Mouse (Mus musculus): ENCODE data around the gene Myh9. TPM values are rescaled to one million over a fixed set of nuclear protein-coding genes. Genes with fewer than 3 reads are reported as not detected.
A peak's percentile ranks its signal among the peaks of the same experiment; 100 is the strongest.

The Myh9 gene
- polyA plus RNA-seq, 1 experiment = 36.0 TPM

GRCm38 (mm10) chr15:77765484-77766093 is 76.4 kb downstream of the Myh9 start:
- Histone ChIP-seq H3K4me1 (ENCODE audit: control insufficient read depth, insufficient read depth, insufficient read length, low read length) (peaks cover 2% of the 10 kb centered on the region), H3K4me3 (ENCODE audit: insufficient read depth, low read depth, low read length) (no peak overlapping the region), H3K27ac (replicated peaks; ENCODE audit: low read depth, low read length) (peak overlapping the region; percentile 38)

- no peak overlapping the region for H3K4me3 ChIP-seq (ENCODE audit: insufficient read depth, low read depth, low read length)
- H3K4me1 ChIP-seq (ENCODE audit: control insufficient read depth, insufficient read depth, insufficient read length, low read length) = peaks cover 2% of the 10 kb centered on the region
- H3K27ac ChIP-seq (replicated peaks; ENCODE audit: low read depth, low read length) = peak overlapping the region; percentile 46; the same call in 1 of the 2 replicates
Observed at GRCm38 (mm10) chr15:77764391-77765006, 77.5 kb downstream of the Myh9 start.

- Histone ChIP-seq H3K27ac (replicated peaks; ENCODE audit: low read depth, low read length) (peak overlapping the region; percentile 46; the same call in 1 of the 2 replicates), H3K4me3 (ENCODE audit: insufficient read depth, low read depth, low read length) (no peak overlapping the region), H3K4me1 (ENCODE audit: control insufficient read depth, insufficient read depth, insufficient read length, low read length) (peaks cover 2% of the 10 kb centered on the region)
Observed at GRCm38 (mm10) chr15:77763702-77764101, 78.3 kb downstream of the Myh9 start.

- Histone ChIP-seq H3K4me1 (ENCODE audit: control insufficient read depth, insufficient read depth, insufficient read length, low read length) (peaks cover 2% of the 10 kb centered on the region), H3K27ac (replicated peaks; ENCODE audit: low read depth, low read length) (no peak overlapping the region)
Observed at GRCm38 (mm10) chr15:77763050-77763449, 78.9 kb downstream of the Myh9 start.

GRCm38 (mm10) chr15:77761561-77762380 is 80.2 kb downstream of the Myh9 start:
- Histone ChIP-seq H3K4me1 (ENCODE audit: control insufficient read depth, insufficient read depth, insufficient read length, low read length) (peaks cover 2% of the 10 kb centered on the region), H3K27ac (replicated peaks; ENCODE audit: low read depth, low read length) (no peak overlapping the region), H3K4me3 (ENCODE audit: insufficient read depth, low read depth, low read length) (no peak overlapping the region)

More at GRCm38 (mm10) chr15:77763050-77763449, 78.9 kb downstream of the Myh9 start:
- no peak overlapping the region for H3K4me3 ChIP-seq (ENCODE audit: insufficient read depth, low read depth, low read length)

- no peak overlapping the region for H3K27ac ChIP-seq (replicated peaks; ENCODE audit: low read depth, low read length)
Observed at GRCm38 (mm10) chr15:77761083-77761482, 80.9 kb downstream of the Myh9 start.

GRCm38 (mm10) chr15:77760037-77760436 is 81.9 kb downstream of the Myh9 start:
- H3K4me1 ChIP-seq (ENCODE audit: control insufficient read depth, insufficient read depth, insufficient read length, low read length) = peaks cover 1% of the 10 kb centered on the region; the same call in 1 of the 2 replicates
- H3K27ac ChIP-seq (replicated peaks; ENCODE audit: low read depth, low read length) = no peak overlapping the region

More at GRCm38 (mm10) chr15:77761083-77761482, 80.9 kb downstream of the Myh9 start:
- Histone ChIP-seq H3K4me3 (ENCODE audit: insufficient read depth, low read depth, low read length) (no peak overlapping the region), H3K4me1 (ENCODE audit: control insufficient read depth, insufficient read depth, insufficient read length, low read length) (peaks cover 2% of the 10 kb centered on the region)

GRCm38 (mm10) chr15:77757586-77758226 is 84.3 kb downstream of the Myh9 start:
- H3K4me1 ChIP-seq (ENCODE audit: control insufficient read depth, insufficient read depth, insufficient read length, low read length) = no peaks in the 10 kb centered on the region
- no peak overlapping the region for H3K4me3 ChIP-seq (ENCODE audit: insufficient read depth, low read depth, low read length)
- H3K27ac ChIP-seq (replicated peaks; ENCODE audit: low read depth, low read length) = no peak overlapping the region

More at GRCm38 (mm10) chr15:77760037-77760436, 81.9 kb downstream of the Myh9 start:
- no peak overlapping the region for H3K4me3 ChIP-seq (ENCODE audit: insufficient read depth, low read depth, low read length)

GRCm38 (mm10) chr15:77756848-77757247 is 85.1 kb downstream of the Myh9 start, which contains the start of gene Apol8:
Gene Apol8 (minus strand): TSS chr15:77757003.
- H3K27ac ChIP-seq (replicated peaks; ENCODE audit: low read depth, low read length) = no peak within 1 kb of the TSS

GRCm38 (mm10) chr15:77756081-77756480 is 85.9 kb downstream of the Myh9 start:
- no peak overlapping the region for H3K4me3 ChIP-seq (ENCODE audit: insufficient read depth, low read depth, low read length)
- H3K4me1 ChIP-seq (ENCODE audit: control insufficient read depth, insufficient read depth, insufficient read length, low read length) = no peaks in the 10 kb centered on the region
- no peak overlapping the region for H3K27ac ChIP-seq (replicated peaks; ENCODE audit: low read depth, low read length)

More at GRCm38 (mm10) chr15:77756848-77757247, 85.1 kb downstream of the Myh9 start, which contains the start of gene Apol8:
- no peak within 1 kb of the TSS for H3K4me3 ChIP-seq (ENCODE audit: insufficient read depth, low read depth, low read length)
- no peaks in the 10 kb centered on the region for H3K4me1 ChIP-seq (ENCODE audit: control insufficient read depth, insufficient read depth, insufficient read length, low read length)

GRCm38 (mm10) chr15:77755132-77755531 is 86.8 kb downstream of the Myh9 start:
- no peak overlapping the region for H3K4me3 ChIP-seq (ENCODE audit: insufficient read depth, low read depth, low read length)
- H3K27ac ChIP-seq (replicated peaks; ENCODE audit: low read depth, low read length) = no peak overlapping the region
- H3K4me1 ChIP-seq (ENCODE audit: control insufficient read depth, insufficient read depth, insufficient read length, low read length) = no peaks in the 10 kb centered on the region

- no peak overlapping the region for H3K27ac ChIP-seq (replicated peaks; ENCODE audit: low read depth, low read length)
- no peaks in the 10 kb centered on the region for H3K4me1 ChIP-seq (ENCODE audit: control insufficient read depth, insufficient read depth, insufficient read length, low read length)
- no peak overlapping the region for H3K4me3 ChIP-seq (ENCODE audit: insufficient read depth, low read depth, low read length)
Observed at GRCm38 (mm10) chr15:77752443-77752842, 89.5 kb downstream of the Myh9 start.

- H3K27ac ChIP-seq (replicated peaks; ENCODE audit: low read depth, low read length) = no peak overlapping the region
- no peaks in the 10 kb centered on the region for H3K4me1 ChIP-seq (ENCODE audit: control insufficient read depth, insufficient read depth, insufficient read length, low read length)
- H3K4me3 ChIP-seq (ENCODE audit: insufficient read depth, low read depth, low read length) = no peak overlapping the region
Observed at GRCm38 (mm10) chr15:77750461-77750860, 91.5 kb downstream of the Myh9 start.

- no peak overlapping the region for H3K27ac ChIP-seq (replicated peaks; ENCODE audit: low read depth, low read length)
- H3K4me1 ChIP-seq (ENCODE audit: control insufficient read depth, insufficient read depth, insufficient read length, low read length) = no peaks in the 10 kb centered on the region
- H3K4me3 ChIP-seq (ENCODE audit: insufficient read depth, low read depth, low read length) = no peak overlapping the region
Observed at GRCm38 (mm10) chr15:77749717-77750116, 92.3 kb downstream of the Myh9 start.

- no peaks in the 10 kb centered on the region for H3K4me1 ChIP-seq (ENCODE audit: control insufficient read depth, insufficient read depth, insufficient read length, low read length)
- no peak overlapping the region for H3K27ac ChIP-seq (replicated peaks; ENCODE audit: low read depth, low read length)
- H3K4me3 ChIP-seq (ENCODE audit: insufficient read depth, low read depth, low read length) = no peak overlapping the region
Observed at GRCm38 (mm10) chr15:77748414-77748813, 93.6 kb downstream of the Myh9 start.
